Mouse (Mus musculus): Measurements from ENCODE around the gene Siglece.

DNA sequence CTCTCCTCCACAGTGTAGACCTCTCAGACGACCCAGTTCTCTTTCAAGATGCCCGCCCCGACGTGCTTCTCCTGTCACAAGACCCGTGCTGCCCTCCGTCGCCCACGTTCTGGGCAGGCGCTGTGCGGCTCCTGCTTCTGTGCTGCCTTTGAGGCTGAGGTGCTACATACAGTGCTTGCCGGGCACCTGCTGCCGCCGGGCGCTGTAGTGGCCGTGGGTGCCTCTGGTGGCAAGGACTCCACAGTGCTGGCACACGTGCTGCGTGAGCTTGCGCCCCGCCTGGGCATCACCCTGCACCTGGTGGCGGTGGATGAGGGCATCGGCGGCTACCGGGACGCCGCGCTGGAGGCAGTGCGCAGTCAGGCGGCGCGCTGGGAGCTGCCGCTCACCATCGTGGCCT lies 15.1 kb upstream of the Siglece start:
- TF ChIP-seq CTCF (IDR thresholded peaks at IDR 0.05; ENCODE audit: extremely low read depth, insufficient read depth, low read length) (no peak), POLR2A (IDR thresholded peaks at IDR 0.05; ENCODE audit: extremely low read depth, insufficient read depth, low read length) (no peak)

All from cortical plate, adult 2 months (tissue).